Mouse (Mus musculus) embryonic facial prominence, embryonic 11.5 days (tissue): ENCODE data around the gene Errfi1. TPM values are rescaled to one million over a fixed set of nuclear protein-coding genes. Genes with fewer than 3 reads are reported as not detected.
"Not testable (repeated sequence)": the region's sequence is repeated elsewhere in the genome, so short reads cannot be mapped to it uniquely, and the experiment has no call there.

Source experiments
- ATAC-seq: fragments of 200-750 bp; cut with Nextera tagmentation; replicated peaks from 2 replicates; pipeline ENCODE4 v1.8.0; 2017; ENCODE audit warnings: low read depth; ENCODE audit not compliant: insufficient number of reproducible peaks, low FRiP score, low TSS enrichment
- DNase-seq: peaks from one replicate; pipeline ENCODE4 v3.0.0-alpha.2; 2015; ENCODE audit warnings: low spot score
- H3K27ac ChIP-seq: fragments of 300-500 bp; sonication (generic); replicated peaks from 2 replicates; pipeline ENCODE4 v1.5.1; 2014; ENCODE audit warnings: mild to moderate bottlenecking, low read depth, low read length, control low read depth
- H3K27me3 ChIP-seq: fragments of 300-500 bp; sonication (generic); 2 replicates; pipeline ENCODE4 v1.6.1; 2014; ENCODE audit warnings: mild to moderate bottlenecking, low read length, moderate library complexity, mixed read lengths; ENCODE audit not compliant: control insufficient read depth, insufficient read depth
- H3K36me3 ChIP-seq: fragments of 300-500 bp; sonication (generic); replicated peaks from 2 replicates; pipeline ENCODE4 v1.6.1; 2014; ENCODE audit warnings: low read depth, mild to moderate bottlenecking, low read length, moderate library complexity, mixed read lengths; ENCODE audit not compliant: control insufficient read depth, insufficient read depth
- H3K4me1 ChIP-seq: fragments of 300-500 bp; sonication (generic); 2 replicates; pipeline ENCODE4 v1.6.1; 2014; ENCODE audit warnings: low read length, mixed read lengths; ENCODE audit not compliant: control insufficient read depth, insufficient read depth
- H3K4me2 ChIP-seq: fragments of 300-500 bp; sonication (generic); 2 replicates; pipeline ENCODE4 v1.6.1; 2014; ENCODE audit warnings: low read depth, mild to moderate bottlenecking, control low read depth, low read length, moderate library complexity
- H3K4me3 ChIP-seq: fragments of 300-500 bp; sonication (generic); 2 replicates; pipeline ENCODE4 v1.5.1; 2014; ENCODE audit warnings: low read depth, low read length, control low read depth
- H3K9ac ChIP-seq: fragments of 300-500 bp; sonication (generic); replicated peaks from 2 replicates; pipeline ENCODE4 v1.6.1; 2014; ENCODE audit warnings: mild to moderate bottlenecking, control low read depth, low read length
- H3K9me3 ChIP-seq: fragments of 300-500 bp; sonication (generic); replicated peaks from 2 replicates; pipeline ENCODE4 v1.6.1; 2016; ENCODE audit warnings: mild to moderate bottlenecking, low read length, inconsistent platforms, mixed read lengths; ENCODE audit not compliant: control insufficient read depth
- WGBS: fragments of 180-500 bp; shearing (Covaris S2); extraction: QIAGEN DNeasy Blood & Tissue Kit; methylation state at CpG from one replicate; pipeline ENCODE4 v1.1.7; 2014; 5-methylcytosine and 5-hydroxymethylcytosine counted together
- polyA plus RNA-seq: library from polyadenylated mRNA; unstranded; fragments of >200 nt; fragmentation: Nextera tagmentation; extraction: Ambion mirVana; gene quantifications from 2 replicates; pipeline ENCODE4 v1.2.1, GENCODE M21; 2014

The Errfi1 gene
- polyA plus RNA-seq, 1 experiment from 2014 or later, result 30.7 TPM

- no peak for ATAC-seq
- H3K4me3 ChIP-seq, result no peak overlapping the region
- H3K4me2 ChIP-seq, result no peak overlapping the region
- no peaks in the 10 kb centered on the region for H3K4me1 ChIP-seq
- H3K27ac ChIP-seq, result no peak overlapping the region
- H3K9ac ChIP-seq, result no peak overlapping the region
- 55% methylated on average over 13 of the region's 13 CpGs for WGBS
- peaks cover 20% of the 10 kb centered on the region for H3K36me3 ChIP-seq
- peak; percentile 87 for DNase-seq
- no peaks in the 10 kb centered on the region for H3K9me3 ChIP-seq
- H3K27me3 ChIP-seq, result no peaks in the 10 kb centered on the region
Observed at GRCm38 (mm10) chr4:150898716-150899365, 45.1 kb downstream of the Errfi1 start.

- Histone ChIP-seq H3K36me3 (peaks cover 20% of the 10 kb centered on the region), H3K27ac (no peak overlapping the region), H3K9me3 (no peaks in the 10 kb centered on the region), H3K4me1 (no peaks in the 10 kb centered on the region), H3K27me3 (no peaks in the 10 kb centered on the region), H3K4me2 (no peak overlapping the region), H3K4me3 (no peak overlapping the region), H3K9ac (no peak overlapping the region)
- DNase-seq (no peak), ATAC-seq (no peak)
- 93% methylated on average over 13 of the region's 13 CpGs for WGBS
Observed at GRCm38 (mm10) chr4:150900486-150900885, 46.8 kb downstream of the Errfi1 start.

GRCm38 (mm10) chr4:150901651-150902050 is 47.9 kb downstream of the Errfi1 start:
- Histone ChIP-seq H3K9ac (no peak overlapping the region), H3K4me2 (no peak overlapping the region), H3K4me3 (no peak overlapping the region), H3K27me3 (no peaks in the 10 kb centered on the region), H3K9me3 (no peaks in the 10 kb centered on the region), H3K27ac (no peak overlapping the region), H3K36me3 (peaks cover 18% of the 10 kb centered on the region), H3K4me1 (no peaks in the 10 kb centered on the region)
- peak; percentile 74 for DNase-seq
- WGBS, result 57% methylated on average over 9 of the region's 9 CpGs
- no peak for ATAC-seq

- 86% methylated on average over 12 of the region's 12 CpGs for whole genome bisulfite sequencing
- H3K36me3 ChIP-seq, result peaks cover 14% of the 10 kb centered on the region
- DNase-seq (no peak), ATAC-seq (no peak)
- no peak overlapping the region for H3K4me2 ChIP-seq
- H3K4me1 ChIP-seq, result no peaks in the 10 kb centered on the region
- H3K27me3 ChIP-seq, result no peaks in the 10 kb centered on the region
- no peaks in the 10 kb centered on the region for H3K9me3 ChIP-seq
- H3K27ac ChIP-seq, result no peak overlapping the region
- no peak overlapping the region for H3K9ac ChIP-seq
- H3K4me3 ChIP-seq, result no peak overlapping the region
Observed at GRCm38 (mm10) chr4:150902062-150902461, 48.3 kb downstream of the Errfi1 start.

GRCm38 (mm10) chr4:150903091-150903742 is 49.5 kb downstream of the Errfi1 start:
- ATAC-seq, result no peak
- 91% methylated on average over 14 of the region's 14 CpGs for WGBS
- peaks cover 11% of the 10 kb centered on the region for H3K36me3 ChIP-seq

GRCm38 (mm10) chr4:150907099-150907498 is 53.4 kb downstream of the Errfi1 start:
- DNase-seq (no peak), ATAC-seq (no peak)
- H3K27me3 ChIP-seq, result no peaks in the 10 kb centered on the region
- no peak overlapping the region for H3K4me3 ChIP-seq
- 91% methylated on average over 8 of the region's 8 CpGs for WGBS
- no peak overlapping the region for H3K4me2 ChIP-seq
- H3K4me1 ChIP-seq, result no peaks in the 10 kb centered on the region
- H3K27ac ChIP-seq, result no peak overlapping the region
- H3K9me3 ChIP-seq, result no peaks in the 10 kb centered on the region
- H3K9ac ChIP-seq, result no peak overlapping the region
- peaks cover 3% of the 10 kb centered on the region; the same call in 1 of the 2 replicates for H3K36me3 ChIP-seq

More at GRCm38 (mm10) chr4:150903091-150903742, 49.5 kb downstream of the Errfi1 start:
- Histone ChIP-seq H3K27ac (no peak overlapping the region), H3K4me3 (no peak overlapping the region), H3K9ac (no peak overlapping the region), H3K4me2 (no peak overlapping the region), H3K9me3 (no peaks in the 10 kb centered on the region), H3K27me3 (no peaks in the 10 kb centered on the region), H3K4me1 (no peaks in the 10 kb centered on the region)
- no peak for DNase-seq

- ATAC-seq, H3K4me2 ChIP-seq, H3K36me3 ChIP-seq, H3K27ac ChIP-seq, H3K9ac ChIP-seq, H3K9me3 ChIP-seq, H3K27me3 ChIP-seq, H3K4me1 ChIP-seq, H3K4me3 ChIP-seq, DNase-seq: not testable (repeated sequence)
- WGBS, result 74% methylated on average over 5 of the region's 5 CpGs
Observed at GRCm38 (mm10) chr4:150908512-150908911, 54.8 kb downstream of the Errfi1 start.

- peak overlapping the region; percentile 88 for H3K9ac ChIP-seq
- H3K4me2 ChIP-seq, result peak overlapping the region; percentile 70
- under 1% methylated on average over 52 of the region's 56 CpGs for WGBS
- peak overlapping the region; percentile 90 for H3K4me3 ChIP-seq
- no peaks in the 10 kb centered on the region for H3K4me1 ChIP-seq
- no peaks in the 10 kb centered on the region for H3K27me3 ChIP-seq
- no peaks in the 10 kb centered on the region for H3K9me3 ChIP-seq
- H3K27ac ChIP-seq, result peak overlapping the region; percentile 68
- ATAC-seq (peak; percentile 93), DNase-seq (peak; percentile 99)
- no peaks in the 10 kb centered on the region for H3K36me3 ChIP-seq
Observed at GRCm38 (mm10) chr4:150909451-150910156, 55.9 kb downstream of the Errfi1 start.
